Mouse (Mus musculus): ENCODE data around the gene Shmt2. TPM values are rescaled to one million over a fixed set of nuclear protein-coding genes. Genes with fewer than 3 reads are reported as not detected.

The Shmt2 gene
- total and polyA plus RNA-seq, 2 experiments from 2014 or later = 49.9 to 91.1 TPM

DNA sequence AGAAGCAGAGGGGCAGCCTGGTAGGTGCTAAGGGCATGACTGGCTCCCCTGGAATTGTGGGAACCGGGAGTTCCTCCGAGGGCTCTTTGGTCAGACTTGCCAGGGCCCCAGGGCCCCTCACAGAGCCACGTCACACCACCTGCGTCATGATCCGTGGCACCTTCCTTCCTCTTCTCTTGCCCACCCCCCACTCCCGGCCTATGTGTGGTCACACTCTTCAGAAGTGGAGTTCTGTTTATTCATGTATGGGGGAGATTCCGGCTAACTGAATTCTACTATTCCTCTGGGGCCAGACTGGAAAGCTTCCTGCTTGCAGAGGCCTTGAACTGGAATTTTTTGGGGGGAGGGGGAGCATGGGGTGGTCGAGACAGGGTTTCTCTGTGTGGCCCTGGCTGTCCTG, 41.6 kb upstream of the Shmt2 start:
- WGBS = 69% methylated on average over 8 of the region's 8 CpGs

DNA sequence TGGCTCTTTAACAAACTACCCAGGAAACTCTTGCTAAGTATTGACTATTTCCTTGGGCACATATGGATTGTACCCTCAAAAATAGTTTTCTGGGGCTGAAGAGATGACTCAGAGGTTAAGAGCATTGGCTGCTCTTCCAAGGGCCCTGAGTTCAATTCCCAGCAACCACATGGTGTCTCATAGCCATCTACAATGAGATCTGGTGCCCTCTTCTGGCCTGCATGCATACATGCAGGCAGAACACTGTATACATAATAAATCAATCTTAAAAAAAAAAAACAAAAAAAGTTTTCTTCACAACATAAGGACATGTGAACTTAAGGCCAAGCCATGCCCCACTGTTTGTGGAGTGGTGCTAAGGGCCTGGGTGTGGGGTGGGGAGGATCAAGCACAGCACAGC, 38.9 kb upstream of the Shmt2 start:
- Histone ChIP-seq H3K4me1 (ENCODE audit: insufficient read depth, low read length) (no peaks in the 10 kb centered on the region), H3K4me2 (ENCODE audit: low read depth, low read length) (no peak overlapping the region), H3K36me3 (ENCODE audit: insufficient read depth, low read length) (peaks cover 80% of the 10 kb centered on the region), H3K27me3 (ENCODE audit: insufficient read depth, low read length) (no peaks in the 10 kb centered on the region), H3K9ac (replicated peaks; ENCODE audit: low read length) (no peak overlapping the region), H3K4me3 (ENCODE audit: low read length) (no peak overlapping the region), H3K9me3 (ENCODE audit: low read length) (no peaks in the 10 kb centered on the region), H3K27ac (no peak overlapping the region)
- DNase-seq (ENCODE audit: low spot score) (no peak), ATAC-seq (no peak)
- peak; percentile 55 for TF ChIP-seq CTCF (IDR thresholded peaks at IDR 0.05; ENCODE audit: low read depth)

More for the DNA sequence above, 41.6 kb upstream of the Shmt2 start:
- Histone ChIP-seq H3K9me3 (ENCODE audit: low read length) (no peaks in the 10 kb centered on the region), H3K27ac (0 out of 2 replicates have a peak overlapping the region, but pooled peaks have one; percentile 4), H3K9ac (replicated peaks; ENCODE audit: low read length) (no peak overlapping the region), H3K4me3 (ENCODE audit: low read length) (no peak overlapping the region), H3K4me1 (ENCODE audit: insufficient read depth, low read length) (no peaks in the 10 kb centered on the region), H3K4me2 (ENCODE audit: low read depth, low read length) (no peak overlapping the region), H3K36me3 (ENCODE audit: insufficient read depth, low read length) (peaks cover 77% of the 10 kb centered on the region), H3K27me3 (ENCODE audit: insufficient read depth, low read length) (no peaks in the 10 kb centered on the region)
- ATAC-seq (no peak), DNase-seq (ENCODE audit: low spot score) (no peak)
- no peak for TF ChIP-seq CTCF (IDR thresholded peaks at IDR 0.05; ENCODE audit: low read depth)

DNA sequence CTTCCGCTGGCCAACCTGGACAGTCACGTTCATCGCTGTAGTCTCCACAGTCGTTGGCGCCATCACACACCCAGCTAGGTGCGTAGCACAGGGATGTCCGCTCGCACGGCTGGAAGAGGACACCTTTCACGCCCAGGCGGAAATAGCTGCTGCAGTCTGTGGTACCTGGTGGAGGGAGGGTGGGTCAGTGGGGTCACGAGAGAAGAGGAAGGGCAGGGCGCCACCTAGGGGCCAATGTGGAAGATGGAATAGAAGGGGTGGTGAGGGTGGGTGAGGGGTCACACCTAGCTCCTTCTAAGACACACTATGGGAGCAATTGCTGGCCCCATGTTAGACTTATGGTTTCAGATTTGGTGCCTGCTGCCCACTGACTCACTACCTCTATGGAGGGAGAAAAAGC, 35.2 kb upstream of the Shmt2 start:
- no peak overlapping the region for H3K27ac ChIP-seq
- H3K36me3 ChIP-seq (ENCODE audit: insufficient read depth, low read length) = peaks cover 90% of the 10 kb centered on the region
- TF ChIP-seq CTCF (IDR thresholded peaks at IDR 0.05; ENCODE audit: low read depth) = peak; percentile 60
- whole genome bisulfite sequencing = 90% methylated on average over 13 of the region's 13 CpGs
- no peaks in the 10 kb centered on the region for H3K4me1 ChIP-seq (ENCODE audit: insufficient read depth, low read length)
- H3K4me2 ChIP-seq (ENCODE audit: low read depth, low read length) = no peak overlapping the region
- H3K4me3 ChIP-seq (ENCODE audit: low read length) = no peak overlapping the region
- no peak overlapping the region for H3K9ac ChIP-seq (replicated peaks; ENCODE audit: low read length)
- no peak for DNase-seq (ENCODE audit: low spot score)
- H3K27me3 ChIP-seq (ENCODE audit: insufficient read depth, low read length) = no peaks in the 10 kb centered on the region
- no peaks in the 10 kb centered on the region for H3K9me3 ChIP-seq (ENCODE audit: low read length)
- ATAC-seq = no peak

DNA sequence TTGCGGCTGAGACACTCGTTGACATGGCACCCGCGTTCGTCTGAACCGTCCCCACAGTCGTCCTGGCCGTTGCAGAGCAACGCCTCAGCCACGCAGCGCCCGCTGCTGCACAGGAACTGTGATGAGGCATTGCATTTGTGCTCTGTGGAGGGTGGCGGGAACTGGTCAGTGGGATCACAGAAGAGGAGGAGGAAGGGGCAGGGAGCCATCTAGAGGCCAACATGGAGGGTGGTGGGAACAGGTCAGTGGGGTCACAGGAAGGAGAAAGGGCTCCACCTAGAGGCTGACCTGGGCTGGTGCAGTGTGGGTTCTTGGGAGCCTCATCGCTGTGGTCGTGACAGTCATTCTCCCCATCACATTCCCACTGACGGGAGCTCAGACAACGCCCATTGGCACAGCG, 33.5 kb upstream of the Shmt2 start:
- WGBS = 55% methylated on average over 18 of the region's 18 CpGs
- no peak overlapping the region for H3K27ac ChIP-seq
- no peak overlapping the region for H3K4me3 ChIP-seq (ENCODE audit: low read length)
- peak; percentile 88 for TF ChIP-seq CTCF (IDR thresholded peaks at IDR 0.05; ENCODE audit: low read depth)
- H3K9me3 ChIP-seq (ENCODE audit: low read length) = no peaks in the 10 kb centered on the region
- H3K4me2 ChIP-seq (ENCODE audit: low read depth, low read length) = no peak overlapping the region
- no peaks in the 10 kb centered on the region for H3K4me1 ChIP-seq (ENCODE audit: insufficient read depth, low read length)
- DNase-seq (ENCODE audit: low spot score) (peak; percentile 63), ATAC-seq (peak; percentile 79)
- no peaks in the 10 kb centered on the region for H3K27me3 ChIP-seq (ENCODE audit: insufficient read depth, low read length)
- H3K36me3 ChIP-seq (ENCODE audit: insufficient read depth, low read length) = peaks cover 93% of the 10 kb centered on the region
- no peak overlapping the region for H3K9ac ChIP-seq (replicated peaks; ENCODE audit: low read length)

DNA sequence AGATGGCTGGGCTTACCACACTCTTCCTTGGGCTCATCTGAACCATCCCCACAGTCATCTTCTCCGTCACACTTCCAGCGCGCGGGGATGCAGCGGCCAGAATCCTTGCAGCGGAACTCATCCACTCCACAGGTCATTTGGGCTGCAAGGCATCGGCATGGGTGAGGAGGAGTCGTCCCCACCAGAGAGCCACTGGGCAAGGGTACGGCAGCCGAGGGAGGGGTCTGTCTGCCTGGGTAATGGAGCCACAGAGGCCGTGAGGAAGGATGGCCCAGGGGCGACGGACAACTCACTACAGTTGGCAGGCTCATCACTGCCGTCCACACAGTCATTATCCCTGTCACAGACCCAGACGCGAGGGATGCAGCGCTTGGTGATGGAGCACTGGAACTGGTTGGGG, 27.6 kb upstream of the Shmt2 start:
- 82% methylated on average over 17 of the region's 17 CpGs for WGBS
- Histone ChIP-seq H3K4me3 (ENCODE audit: low read length) (no peak overlapping the region), H3K4me2 (ENCODE audit: low read depth, low read length) (no peak overlapping the region), H3K27me3 (ENCODE audit: insufficient read depth, low read length) (no peaks in the 10 kb centered on the region), H3K4me1 (ENCODE audit: insufficient read depth, low read length) (no peaks in the 10 kb centered on the region), H3K36me3 (ENCODE audit: insufficient read depth, low read length) (peaks cover 96% of the 10 kb centered on the region), H3K9ac (replicated peaks; ENCODE audit: low read length) (no peak overlapping the region), H3K9me3 (ENCODE audit: low read length) (no peaks in the 10 kb centered on the region), H3K27ac (no peak overlapping the region)
- TF ChIP-seq CTCF (IDR thresholded peaks at IDR 0.05; ENCODE audit: low read depth) = no peak
- DNase-seq (ENCODE audit: low spot score) (no peak), ATAC-seq (no peak)

DNA sequence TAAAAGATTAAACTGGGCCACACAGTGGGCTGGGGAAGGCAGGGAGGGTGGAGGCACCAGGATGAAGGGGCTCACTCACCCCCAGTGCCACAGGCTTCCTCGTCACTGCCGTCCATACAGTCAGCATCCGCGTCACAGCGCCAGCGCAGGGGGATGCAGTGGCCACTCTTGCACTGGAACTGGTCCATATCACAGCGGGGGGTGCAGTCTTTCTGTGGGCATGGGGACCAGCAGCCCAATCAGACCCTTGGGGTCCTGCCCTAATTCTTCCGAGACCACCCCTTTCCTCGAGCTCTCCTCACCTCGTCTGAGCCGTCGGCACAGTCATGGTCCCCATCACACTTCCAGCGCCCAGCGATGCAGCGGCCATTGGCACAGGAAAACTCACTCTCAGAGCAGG, 26.0 kb upstream of the Shmt2 start:
- H3K36me3 ChIP-seq (ENCODE audit: insufficient read depth, low read length) = peaks cover 96% of the 10 kb centered on the region
- H3K9me3 ChIP-seq (ENCODE audit: low read length) = no peaks in the 10 kb centered on the region
- H3K27me3 ChIP-seq (ENCODE audit: insufficient read depth, low read length) = no peaks in the 10 kb centered on the region
- no peak for TF ChIP-seq CTCF (IDR thresholded peaks at IDR 0.05; ENCODE audit: low read depth)
- DNase-seq (ENCODE audit: low spot score) (no peak), ATAC-seq (no peak)
- no peak overlapping the region for H3K27ac ChIP-seq
- H3K9ac ChIP-seq (replicated peaks; ENCODE audit: low read length) = no peak overlapping the region
- H3K4me2 ChIP-seq (ENCODE audit: low read depth, low read length) = no peak overlapping the region
- no peak overlapping the region for H3K4me3 ChIP-seq (ENCODE audit: low read length)
- 89% methylated on average over 15 of the region's 15 CpGs for WGBS
- H3K4me1 ChIP-seq (ENCODE audit: insufficient read depth, low read length) = no peaks in the 10 kb centered on the region

DNA sequence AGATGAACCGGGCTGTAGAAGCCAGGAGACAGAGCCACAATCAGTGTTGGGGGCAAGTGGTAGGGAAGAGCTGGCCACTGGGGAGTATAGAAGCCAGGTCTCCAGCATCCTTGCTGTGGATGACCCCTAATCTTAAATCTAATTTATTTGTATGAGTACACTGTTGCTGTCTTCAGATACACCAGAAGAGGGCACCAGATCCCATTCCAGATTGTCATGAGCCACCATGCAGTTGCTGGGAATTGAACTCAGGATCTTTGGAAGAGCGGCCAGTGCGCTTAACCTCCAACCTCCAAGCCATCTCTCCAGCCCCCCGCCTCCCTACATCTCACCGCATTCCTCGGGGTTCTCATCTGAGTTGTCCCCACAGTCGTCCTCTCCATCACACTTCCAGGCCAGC, 24.3 kb upstream of the Shmt2 start:
- no peak overlapping the region for H3K4me3 ChIP-seq (ENCODE audit: low read length)
- DNase-seq (ENCODE audit: low spot score) (no peak), ATAC-seq (no peak)
- no peaks in the 10 kb centered on the region for H3K4me1 ChIP-seq (ENCODE audit: insufficient read depth, low read length)
- no peaks in the 10 kb centered on the region for H3K27me3 ChIP-seq (ENCODE audit: insufficient read depth, low read length)
- H3K9ac ChIP-seq (replicated peaks; ENCODE audit: low read length) = no peak overlapping the region
- peak; percentile 61 for TF ChIP-seq CTCF (IDR thresholded peaks at IDR 0.05; ENCODE audit: low read depth)
- peaks cover 93% of the 10 kb centered on the region for H3K36me3 ChIP-seq (ENCODE audit: insufficient read depth, low read length)
- no peaks in the 10 kb centered on the region for H3K9me3 ChIP-seq (ENCODE audit: low read length)
- no peak overlapping the region for H3K27ac ChIP-seq
- WGBS = 89% methylated on average over 7 of the region's 7 CpGs
- H3K4me2 ChIP-seq (ENCODE audit: low read depth, low read length) = no peak overlapping the region
